Mouse (Mus musculus): ENCODE results near the gene Fam178b.

The Fam178b gene

DNA sequence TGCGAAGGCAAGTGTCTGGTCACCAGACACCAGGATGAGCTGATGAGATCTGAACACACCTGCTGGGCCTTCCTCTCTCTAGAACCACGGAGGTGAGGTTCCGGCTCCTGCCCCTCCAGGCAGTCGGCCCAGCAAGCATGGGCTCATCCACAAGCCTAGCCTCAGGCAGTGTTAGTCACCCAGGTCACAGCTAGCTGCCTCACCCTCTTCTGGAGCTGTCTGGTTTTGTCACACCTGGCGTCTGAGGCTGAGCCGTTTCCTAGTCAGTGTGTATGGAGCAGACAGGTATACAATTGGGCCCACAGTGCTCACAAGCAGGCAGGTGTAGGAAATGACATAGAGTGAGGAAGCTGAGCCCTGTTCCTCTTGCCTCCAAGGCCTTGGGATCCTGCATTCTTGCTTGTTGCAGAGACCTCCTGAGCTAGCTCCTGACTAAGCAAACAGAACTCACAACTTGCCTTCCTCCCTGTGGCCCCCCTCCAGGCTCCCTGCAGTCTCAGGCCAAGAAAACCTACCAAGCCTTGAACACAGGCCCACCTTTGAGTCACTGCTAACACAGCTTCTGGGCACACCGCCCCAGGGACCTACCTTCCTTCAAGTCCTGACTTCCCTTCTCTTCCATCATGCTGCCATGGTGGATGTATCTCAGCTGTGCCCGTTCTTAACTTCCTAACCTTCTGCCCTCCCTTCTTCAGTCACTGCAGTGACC, 99.4 kb downstream of the Fam178b start:
- no peak for DNase-seq

DNA sequence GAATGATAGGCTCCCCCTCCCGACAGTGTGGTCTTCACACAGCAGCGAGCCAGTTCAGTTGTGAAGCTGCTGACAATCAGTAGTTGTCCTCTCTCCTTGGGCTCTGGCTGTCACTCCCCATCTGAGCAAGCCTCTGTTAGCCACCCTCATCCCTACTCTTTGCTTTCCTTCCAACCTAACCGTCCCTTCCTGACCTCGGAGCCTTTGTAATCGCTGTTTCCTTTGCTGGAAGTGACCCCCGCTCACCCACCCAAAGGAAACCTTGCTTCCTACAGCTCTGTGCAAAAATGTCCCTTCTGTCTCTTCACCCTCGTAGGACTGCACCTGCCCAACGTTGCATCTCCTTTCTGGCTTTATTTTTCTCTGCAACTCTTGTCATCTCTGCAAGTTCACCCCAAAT, 100.8 kb downstream of the Fam178b start:
- DNase-seq: no peak

DNA sequence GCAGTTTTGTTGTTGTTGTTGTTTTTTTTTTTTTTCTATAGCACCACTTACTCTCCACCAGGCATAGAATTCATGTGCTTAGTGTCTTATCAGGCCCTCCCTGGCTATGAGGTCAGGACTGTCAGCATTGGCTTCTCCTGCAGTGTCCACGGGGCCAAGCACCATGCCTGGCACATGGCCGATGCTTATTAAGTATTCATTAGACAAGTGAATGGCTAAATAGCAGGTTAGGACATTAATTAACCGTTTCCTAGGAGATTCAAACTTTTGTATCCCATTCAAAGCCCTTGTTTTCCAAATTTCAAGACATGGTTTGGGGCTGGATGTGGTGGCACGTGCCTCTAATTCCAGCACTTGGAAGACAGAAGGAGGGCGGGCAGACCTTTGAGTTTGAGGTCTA, 101.7 kb downstream of the Fam178b start:
- no peak for DNase-seq

DNA sequence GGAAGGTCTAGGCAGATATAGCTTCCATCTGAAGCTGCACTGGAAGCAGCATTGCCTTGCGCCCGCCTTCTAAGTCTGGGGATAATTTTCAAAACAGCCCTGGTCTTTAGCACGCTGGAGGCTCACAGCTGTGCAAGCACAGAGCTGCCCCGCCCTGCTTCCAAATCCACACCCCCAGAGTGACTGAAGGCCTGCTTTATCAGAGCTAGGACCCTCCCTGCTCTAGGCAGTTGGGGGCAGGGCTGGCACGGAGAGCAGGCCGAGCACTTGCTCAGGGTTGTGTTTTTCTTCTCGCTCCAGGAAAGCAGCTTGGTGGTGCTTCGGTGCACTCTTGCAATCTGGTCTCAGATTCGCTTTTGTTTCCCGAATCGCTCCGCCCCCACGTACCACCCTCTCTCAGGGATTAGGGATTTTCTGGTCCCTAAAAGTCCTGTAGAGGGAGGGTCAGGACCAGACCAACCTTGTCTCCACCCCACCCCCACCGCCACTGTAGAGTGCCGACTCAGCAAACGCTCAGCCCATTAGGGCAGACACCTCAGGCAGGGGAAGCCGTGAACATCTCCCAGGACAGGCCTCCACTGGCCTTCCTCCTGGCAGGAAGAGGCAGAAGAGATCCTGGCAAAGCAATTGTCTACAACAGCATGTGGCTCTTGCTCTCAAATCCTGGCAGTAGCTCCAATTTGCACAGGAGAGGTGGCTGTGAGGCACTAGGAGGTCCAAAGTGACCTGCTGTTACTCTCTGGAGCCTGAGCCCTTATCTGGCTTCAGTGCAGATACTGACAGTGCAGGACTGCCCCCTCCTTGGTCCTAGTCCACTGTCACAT, 102.4 kb downstream of the Fam178b start:
- peak; percentile 75 for DNase-seq

DNA sequence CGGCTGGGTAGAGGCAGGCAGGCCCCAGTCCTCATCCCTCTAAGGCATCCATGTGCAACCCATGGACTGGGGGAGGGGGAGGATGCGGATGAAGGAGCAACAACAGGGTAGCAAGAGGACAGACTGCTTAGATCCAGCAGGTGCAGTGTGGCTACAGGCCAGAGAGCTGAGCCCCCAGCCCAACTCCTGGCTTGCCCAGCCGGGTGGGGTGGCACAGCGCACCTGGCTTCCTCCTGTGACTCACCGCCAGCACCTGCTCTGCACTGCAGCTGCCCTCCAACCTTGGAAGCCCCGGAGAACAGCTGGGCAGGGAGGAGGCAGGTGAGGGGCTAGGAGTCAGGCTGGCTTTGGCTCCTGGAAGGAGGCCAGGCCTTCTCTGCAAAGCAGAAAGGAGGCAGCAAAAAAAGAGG, 103.0 kb downstream of the Fam178b start:
- DNase-seq: peak; percentile 45

DNA sequence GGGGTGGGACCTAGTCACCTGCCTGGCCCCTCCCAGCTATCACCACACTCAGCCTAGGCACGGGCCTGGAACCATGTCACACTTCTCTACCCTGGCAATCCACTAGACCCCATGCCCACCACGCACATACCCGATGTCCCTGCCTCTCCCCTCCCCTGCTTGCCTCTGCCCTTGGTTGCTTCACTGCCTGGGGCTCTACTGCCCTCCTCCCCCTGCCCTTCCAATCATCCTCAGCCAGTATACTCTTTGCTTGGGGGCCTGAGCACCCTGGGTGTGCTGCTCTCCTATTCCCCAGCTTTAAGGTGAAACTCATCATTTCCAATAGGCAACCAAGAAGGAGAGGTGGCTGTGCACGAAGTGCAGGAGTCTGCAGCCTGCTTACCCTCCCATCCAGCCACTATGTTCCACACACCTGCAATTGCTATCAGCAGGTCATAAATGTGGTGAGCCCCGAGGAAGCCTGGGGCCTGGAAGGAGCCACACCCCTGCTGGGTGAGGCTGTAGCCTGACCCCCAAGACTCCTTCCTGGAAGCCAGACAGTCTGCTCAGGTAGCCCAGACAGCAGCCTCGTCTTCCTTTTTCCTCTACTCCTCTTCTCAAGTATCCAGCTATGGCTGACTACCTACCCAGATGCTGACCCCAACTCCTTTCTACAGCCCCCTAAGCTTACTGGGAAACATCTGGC, 105.8 kb downstream of the Fam178b start:
- DNase-seq: no peak

DNA sequence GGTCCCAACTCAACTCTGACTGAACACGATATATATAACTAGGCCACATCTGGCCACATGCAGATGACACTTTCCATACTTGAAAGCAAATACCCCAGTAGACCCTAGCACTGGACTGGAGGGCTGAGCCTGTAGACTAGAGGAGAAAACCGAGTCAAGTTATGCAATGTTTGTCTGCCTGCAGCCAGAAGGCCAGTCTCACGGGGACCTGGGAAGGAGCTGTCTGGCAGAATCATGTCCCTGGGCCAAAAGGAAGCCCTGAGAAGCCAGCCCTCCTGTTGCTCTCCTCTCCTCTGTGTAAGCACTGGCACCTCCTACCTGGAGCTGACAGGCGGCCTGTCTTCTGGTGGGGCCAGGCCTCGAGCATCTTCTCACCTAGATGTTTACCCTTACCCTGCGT, 107.6 kb downstream of the Fam178b start:
- no peak for DNase-seq

DNA sequence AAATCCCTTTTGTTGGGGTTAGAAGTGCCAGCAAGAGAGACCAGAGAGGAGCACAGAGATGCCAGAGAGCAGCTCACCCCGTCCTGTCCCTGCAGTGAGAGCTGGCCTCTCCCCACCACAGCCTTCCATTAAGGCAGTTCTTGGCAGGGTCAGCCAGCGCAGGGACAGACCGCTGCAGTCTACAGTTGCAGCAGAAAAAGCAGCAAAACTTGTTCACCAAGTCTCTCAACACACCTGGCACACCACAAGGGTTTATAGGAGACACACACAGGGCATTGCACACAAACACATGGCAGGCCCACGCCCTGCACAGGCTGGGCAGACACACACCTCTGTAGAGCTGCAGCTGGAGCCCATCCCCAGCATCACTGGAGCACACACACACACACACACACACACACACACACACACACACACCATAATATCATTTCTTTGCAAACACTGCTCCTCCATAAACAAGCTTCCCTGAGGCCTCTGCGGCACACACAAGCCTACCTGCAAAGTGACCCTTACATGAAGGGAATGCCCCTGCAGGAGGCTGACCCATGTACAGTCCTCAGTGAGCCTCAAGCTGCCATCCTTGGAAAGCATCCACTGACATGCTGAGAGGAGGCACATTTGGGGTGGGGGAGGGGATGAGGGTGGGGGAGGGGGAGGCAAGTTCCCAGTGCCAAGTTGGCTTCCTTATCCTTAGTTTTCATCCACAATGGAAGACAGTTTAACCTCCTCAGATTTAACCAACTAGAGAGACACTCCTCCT, 108.6 kb downstream of the Fam178b start:
- DNase-seq: no peak

DNA sequence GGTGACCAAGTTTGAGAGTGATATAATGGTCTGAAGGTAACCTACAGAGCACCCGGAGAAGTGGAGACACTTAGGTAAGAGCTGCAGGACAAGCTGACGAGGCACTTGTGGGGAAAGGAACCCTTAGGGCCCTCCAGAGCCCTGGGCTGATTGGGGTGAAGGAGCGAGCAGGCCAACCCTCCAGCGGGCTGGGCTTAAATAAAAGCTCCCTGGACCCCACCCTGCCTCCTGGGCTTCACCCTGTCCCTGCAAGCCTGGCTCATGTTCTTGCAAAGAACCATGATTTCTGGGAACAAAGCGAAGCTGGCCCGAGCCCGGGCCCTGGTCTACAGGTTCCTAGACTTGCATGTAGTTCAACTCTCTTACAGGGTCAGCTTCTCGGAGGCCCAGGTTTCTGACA, 109.5 kb downstream of the Fam178b start:
- no peak for DNase-seq

DNA sequence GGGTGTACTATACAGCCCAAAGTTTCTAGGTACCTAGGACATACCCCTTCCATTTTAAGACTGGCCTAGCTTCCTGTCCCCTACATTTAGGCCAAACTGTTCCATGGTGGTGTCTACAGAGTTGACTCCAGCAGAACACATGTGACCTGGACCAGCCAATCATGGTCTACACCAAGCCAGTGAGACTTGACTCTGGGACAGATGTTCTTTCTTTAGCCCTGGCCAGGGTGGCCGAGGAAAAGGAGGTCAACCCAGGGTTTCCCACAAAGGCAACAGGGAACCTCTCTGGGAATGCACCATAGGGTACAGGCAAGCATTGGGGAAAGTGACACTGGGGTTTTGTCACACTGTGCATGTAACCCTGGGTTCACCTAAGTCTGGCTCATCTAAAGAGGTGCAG, 110.3 kb downstream of the Fam178b start:
- no peak for DNase-seq

DNA sequence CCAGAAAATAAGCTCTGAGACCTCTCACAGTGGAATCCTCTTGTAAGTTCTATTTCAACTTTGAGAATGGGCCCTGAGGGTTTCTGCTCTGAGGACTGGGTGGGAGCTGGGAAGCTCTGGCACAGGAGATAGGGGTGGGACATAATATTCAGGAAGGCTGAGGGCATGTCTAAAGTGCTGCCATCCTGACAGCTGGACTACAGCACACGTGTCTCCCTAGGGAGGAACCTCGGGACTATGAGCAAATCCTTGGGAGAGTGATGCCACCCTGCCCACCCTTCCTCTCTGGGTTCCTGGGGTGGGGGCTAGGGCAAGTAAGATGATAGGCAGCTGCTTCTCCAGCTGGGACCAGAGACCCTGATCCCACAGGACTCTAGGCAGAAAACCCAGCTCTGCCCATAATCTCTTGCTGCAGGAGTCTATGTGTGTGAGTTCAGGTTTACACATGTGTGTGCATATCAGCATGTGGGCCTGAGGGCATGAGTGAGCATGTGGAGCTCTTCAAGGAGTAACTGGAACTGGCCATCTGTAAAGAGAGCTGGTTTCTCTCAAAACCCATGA, 110.8 kb downstream of the Fam178b start:
- DNase-seq: no peak

DNA sequence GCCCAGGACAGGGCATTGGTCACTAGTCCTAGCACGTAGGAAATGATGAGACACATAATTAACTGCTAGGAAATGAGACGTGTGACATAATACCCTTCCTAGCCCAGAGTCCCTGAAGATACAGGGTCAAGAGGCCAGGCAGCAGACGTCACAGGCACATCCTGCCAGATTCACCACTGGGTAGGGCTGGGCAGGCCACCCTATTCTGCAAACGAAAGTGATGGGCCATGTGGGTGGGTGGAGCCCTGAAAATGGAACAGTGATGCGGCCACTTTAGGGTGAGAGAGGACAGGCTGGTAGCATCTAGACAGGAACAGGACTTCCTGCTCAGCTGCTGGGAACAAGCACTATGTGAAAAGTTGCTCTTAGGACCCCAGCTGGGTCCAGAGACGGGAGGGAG, 111.4 kb downstream of the Fam178b start:
- no peak for DNase-seq

DNA sequence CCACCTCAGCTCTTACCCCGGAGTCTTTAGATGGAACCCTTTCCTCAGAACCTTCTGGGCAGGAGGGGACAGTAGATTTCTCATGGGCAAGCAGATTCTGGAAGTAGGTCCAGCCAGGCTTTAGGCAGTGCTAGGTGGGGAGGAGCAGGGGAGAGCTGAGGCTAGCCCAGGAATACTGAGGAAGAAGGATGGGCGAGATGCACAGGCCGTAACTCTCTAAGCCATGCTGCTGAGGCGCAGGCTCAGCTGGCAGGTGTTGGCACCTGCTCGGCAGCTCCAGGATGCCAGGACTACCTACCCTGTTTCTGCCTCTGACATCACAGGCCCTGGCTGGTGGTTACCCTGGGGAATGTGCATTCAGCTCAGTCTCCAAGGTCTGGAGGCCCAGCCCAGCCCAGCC, 112.7 kb downstream of the Fam178b start:
- no peak for DNase-seq

DNA sequence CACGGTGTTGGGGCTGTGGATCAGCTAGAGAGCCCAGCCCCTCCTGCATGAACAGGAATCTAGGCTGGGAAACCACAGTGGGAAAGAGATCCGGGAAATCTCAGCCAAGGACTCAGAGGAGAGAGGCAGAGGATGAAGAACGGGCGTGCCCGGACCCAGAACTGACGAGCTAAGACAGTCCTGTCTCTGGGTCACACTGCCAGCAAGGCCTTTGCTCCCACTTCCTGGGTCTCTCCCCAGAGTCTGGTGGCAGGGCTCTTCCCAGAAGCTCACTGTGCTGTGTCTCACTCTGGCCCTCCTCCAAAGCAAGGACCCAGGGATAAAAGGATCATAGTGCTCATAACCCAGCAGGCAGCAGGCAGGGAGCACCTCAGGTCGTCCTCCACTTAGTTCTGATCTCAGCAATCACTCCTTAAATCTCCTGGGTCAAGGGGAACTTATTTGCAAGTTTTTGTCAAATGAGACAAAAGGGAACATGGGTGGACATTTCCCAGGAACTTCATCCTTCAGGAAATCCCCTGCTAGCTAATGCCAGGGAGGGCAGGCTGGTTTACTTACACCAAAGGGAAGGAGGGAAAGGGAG, 113.2 kb downstream of the Fam178b start:
- no peak for DNase-seq

DNA sequence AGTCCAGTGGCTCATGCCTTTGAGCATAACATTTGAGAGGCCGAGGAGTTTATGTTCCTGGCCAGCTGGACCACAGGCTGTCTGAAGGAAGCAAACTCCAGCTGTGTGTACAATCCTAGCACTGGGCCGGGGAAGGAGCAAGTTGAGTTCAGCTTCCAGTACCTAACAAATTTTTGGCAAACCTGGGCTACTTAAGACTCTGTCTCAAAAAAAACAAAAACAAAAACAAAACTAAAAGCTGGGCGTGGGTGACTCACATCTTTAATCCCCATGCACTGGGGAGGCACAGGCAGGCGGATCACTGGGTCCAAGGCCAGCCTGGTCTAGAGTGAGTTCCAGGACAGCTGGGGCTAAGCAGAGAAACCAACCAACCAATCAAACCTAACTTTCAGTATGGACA, 114.2 kb downstream of the Fam178b start:
- DNase-seq: no peak

DNA sequence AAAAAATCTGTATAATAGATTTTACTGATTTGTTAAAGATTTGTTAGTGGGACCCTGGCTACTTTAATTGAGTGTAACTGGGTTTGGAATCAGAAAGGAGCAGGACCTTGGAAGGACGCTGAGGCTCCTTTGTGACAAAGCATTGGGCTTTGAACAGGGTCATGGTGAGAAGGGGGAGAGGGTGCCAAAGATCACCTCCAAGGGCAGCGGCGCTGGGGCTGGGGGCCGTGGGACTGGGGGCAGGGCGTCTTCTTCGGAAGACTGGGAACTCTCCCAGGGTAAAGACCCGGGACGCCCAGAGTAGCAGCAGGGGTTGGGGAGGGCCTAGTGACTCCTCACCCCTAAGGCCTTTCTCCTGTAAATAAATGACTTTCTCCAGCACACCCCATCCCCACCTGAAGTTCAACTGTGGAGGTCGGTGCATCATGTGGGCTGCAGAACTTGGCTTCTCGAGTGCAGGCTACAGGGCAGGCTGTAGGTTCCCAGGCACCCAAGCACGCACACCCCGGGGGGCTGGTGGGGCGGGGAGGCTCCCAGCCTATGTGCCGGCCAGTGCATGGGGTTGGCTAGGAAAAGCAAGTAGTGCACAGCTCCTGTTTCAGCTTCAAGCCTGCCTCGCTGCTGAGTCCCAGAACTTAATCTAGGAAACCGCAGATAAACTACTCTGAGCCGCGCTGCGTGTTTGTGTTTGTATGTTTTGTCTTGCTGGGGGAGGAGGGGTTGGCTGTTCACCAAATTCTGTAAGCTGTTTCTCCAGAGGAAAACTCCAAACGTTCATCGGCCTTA, 115.0 kb downstream of the Fam178b start:
- no peak for DNase-seq

DNA sequence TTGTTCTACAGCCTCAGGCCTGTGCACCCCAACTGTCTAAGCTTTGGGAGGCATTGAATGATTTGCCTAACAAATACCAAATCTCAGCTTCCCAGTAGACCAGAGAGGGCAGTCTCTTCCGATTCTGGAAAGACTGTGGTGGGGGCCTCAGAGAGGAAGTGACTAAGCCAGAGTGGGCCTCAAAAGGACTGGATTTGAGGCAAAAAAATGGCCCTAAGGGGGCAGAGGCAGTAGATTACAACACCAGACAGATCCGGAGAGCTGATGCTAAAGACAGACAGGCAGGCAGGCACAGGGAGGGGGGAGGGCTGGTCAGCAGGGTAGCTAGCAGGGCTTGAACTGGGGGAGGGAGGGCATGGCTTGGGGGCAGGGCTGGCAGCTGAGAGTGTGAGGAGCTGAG, 116.6 kb downstream of the Fam178b start:
- DNase-seq: no peak

DNA sequence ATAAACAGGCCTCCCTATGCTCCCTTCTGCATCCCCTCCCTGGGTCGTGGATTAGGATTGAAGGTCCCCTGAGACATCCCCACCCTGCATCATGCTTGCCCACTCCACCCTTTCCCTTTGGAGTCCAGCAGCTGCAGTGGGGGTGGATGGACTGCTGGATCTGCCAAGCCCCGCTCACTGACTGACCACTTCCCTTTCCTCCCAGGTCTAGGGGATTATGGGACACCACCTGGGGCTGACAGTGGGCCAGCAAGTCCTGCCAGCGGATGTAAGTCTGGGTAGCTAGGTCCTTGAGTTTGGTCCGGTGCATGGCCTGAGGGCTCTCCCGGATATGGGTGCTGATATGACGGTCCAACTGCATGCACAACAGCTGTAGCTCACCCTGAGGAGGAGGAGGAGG, 118.9 kb downstream of the Fam178b start:
- no peak for DNase-seq

DNA sequence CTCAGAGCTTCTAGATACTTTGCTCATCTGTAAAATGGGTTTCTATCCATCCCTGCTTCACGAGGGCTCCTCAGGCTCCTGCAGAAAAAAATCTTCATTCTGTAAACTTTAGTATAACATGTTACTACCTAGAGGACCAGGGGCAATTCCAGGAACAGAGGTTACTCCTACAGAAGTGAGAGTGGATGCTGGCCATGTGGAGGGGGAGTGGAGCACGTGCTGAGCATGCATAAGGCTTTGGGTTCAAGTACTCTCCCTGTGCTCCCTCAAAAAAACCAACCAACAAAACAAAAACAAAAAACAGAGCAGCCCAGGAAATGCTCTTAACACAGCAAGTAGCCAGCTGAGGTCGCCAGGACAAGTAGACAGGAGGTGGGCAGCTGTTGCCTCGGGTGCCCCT, 119.4 kb downstream of the Fam178b start:
- DNase-seq: no peak

DNA sequence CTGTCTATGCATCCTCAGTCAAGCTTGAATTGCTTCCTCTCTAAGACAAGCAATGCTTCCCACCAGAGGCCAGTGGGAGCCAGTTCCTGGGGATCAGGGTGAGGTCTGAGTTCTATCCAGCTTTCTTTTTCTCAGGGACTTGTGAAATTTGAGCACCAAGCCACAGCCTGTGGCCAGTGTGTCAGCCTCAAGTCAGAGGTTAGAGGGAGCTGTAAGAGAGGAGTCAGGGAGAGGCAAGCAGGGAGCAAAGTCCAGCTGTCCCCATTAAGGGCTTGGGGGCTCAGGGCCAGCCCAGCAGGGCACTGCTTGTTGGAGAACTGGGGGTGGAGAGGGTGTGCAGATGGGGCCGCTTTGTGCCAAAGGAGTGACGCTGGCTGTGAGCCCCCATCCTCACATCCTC, 119.8 kb downstream of the Fam178b start:
- DNase-seq: no peak

DNA sequence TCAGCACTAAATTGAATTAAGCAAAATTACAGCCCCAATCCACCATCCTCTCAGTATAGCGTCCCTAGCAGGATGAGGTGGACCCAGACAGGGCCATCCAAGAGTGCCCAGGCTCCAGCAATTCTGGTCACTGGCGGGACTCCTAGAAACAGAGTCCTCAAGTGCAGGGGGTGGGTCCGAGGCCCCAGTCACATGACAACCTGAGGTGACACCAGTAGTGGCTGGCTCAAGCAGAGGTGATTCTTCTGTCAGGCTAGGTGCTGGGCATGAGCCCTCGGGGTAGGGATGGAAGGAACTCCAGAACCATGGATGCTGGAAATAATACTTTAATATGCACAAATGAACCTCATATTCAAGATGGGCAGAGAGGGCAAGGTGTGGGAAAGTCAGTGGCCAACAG, 120.6 kb downstream of the Fam178b start:
- DNase-seq: no peak

DNA sequence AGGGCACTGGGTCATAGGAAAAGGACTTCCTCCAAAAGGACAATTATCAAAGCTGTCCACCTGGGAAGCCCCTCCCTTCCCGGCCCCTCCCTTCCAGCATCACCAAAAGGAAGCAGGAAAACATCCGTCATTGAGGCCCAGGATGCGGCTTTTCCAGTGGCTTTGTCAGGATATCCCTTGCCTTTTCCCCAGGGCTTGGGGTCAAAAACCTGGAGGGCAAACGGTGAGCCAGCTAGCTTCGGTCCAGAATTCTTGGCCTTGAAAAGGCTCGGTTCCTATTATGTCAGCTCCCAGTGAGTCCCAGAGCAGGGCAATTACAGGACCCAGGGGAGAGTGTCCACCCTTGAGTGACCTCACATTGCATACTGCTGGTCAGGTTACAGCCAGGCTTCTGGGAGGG, 122.1 kb downstream of the Fam178b start:
- DNase-seq: no peak

Data from retina, postnatal 1 day (tissue).